Comparison of ENCODE assay signal across 8 mouse cellular contexts in genomic region chr13:103779922-103780585, GRCm38 (mm10). TPM values are rescaled to one million over a fixed set of nuclear protein-coding genes. Genes with fewer than 3 reads are reported as not detected.
A peak's percentile ranks its signal among the peaks of the same experiment; 100 is the strongest.
DNase-seq lines count a peak whose midpoint lies in the region; ATAC-seq lines count a peak whose summit lies in the region.

No protein-coding gene starts in this region.

- no peaks in the 10 kb centered on the region for H3K27me3 ChIP-seq in hindbrain, embryonic 10.5 days (ENCODE audit: insufficient read depth, poor library complexity, severe bottlenecking)
- 0 out of 2 replicates have a peak, but pooled peaks cover 3% of the 10 kb centered on the region for H3K27me3 ChIP-seq in limb, embryonic 12.5 days

- 36% methylated on average over 11 of the region's 11 CpGs for WGBS in hindbrain, embryonic 10.5 days
- WGBS in limb, embryonic 12.5 days = 33% methylated on average over 11 of the region's 11 CpGs

- H3K4me2 ChIP-seq in limb, embryonic 12.5 days = peak overlapping the region; percentile 19; the same call in 1 of the 2 replicates

- H3K9ac ChIP-seq in limb, embryonic 12.5 days (replicated peaks) = no peak overlapping the region

- H3K4me3 ChIP-seq in hindbrain, embryonic 10.5 days = no peak overlapping the region
- H3K4me3 ChIP-seq in limb, embryonic 12.5 days (replicated peaks) = no peak overlapping the region

- no peak overlapping the region for H3K27ac ChIP-seq in hindbrain, embryonic 10.5 days
- no peak overlapping the region for H3K27ac ChIP-seq in limb, embryonic 12.5 days

- ATAC-seq in limb, embryonic 12.5 days (ENCODE audit: insufficient number of reproducible peaks, insufficient read depth, low FRiP score, low TSS enrichment, low read depth) = 0 out of 2 replicates have a peak, but pooled peaks have one; percentile 28

- H3K9me3 ChIP-seq in hindbrain, embryonic 10.5 days = no peaks in the 10 kb centered on the region
- H3K9me3 ChIP-seq in limb, embryonic 12.5 days = no peaks in the 10 kb centered on the region

- H3K36me3 ChIP-seq in hindbrain, embryonic 10.5 days = no peaks in the 10 kb centered on the region
- no peaks in the 10 kb centered on the region for H3K36me3 ChIP-seq in limb, embryonic 12.5 days

- DNase-seq in kidney, adult 9 months = peak; percentile 24
- no peak for DNase-seq in kidney, adult 11 months
- peak; percentile 61 for DNase-seq in ES-CJ7 (ENCODE audit: low read depth, low spot score)
- DNase-seq in cerebellum, postnatal 14 days = peak; percentile 58 to 77
- peak; percentile 44 for DNase-seq in hindbrain, embryonic 10.5 days (ENCODE audit: low spot score)
- DNase-seq in naive thymus-derived CD4-positive, alpha-beta T cell, adult 2 months (ENCODE audit: low read depth) = peak; percentile 83
- no peak for DNase-seq in urinary bladder, adult 18-20 months (ENCODE audit: low spot score in 2 of 2)

- H3K4me1 ChIP-seq in hindbrain, embryonic 10.5 days (replicated peaks) = 0 out of 2 replicates have a peak, but pooled peaks cover 2% of the 10 kb centered on the region
- peaks cover under 1% of the 10 kb centered on the region; the same call in 1 of the 2 replicates for H3K4me1 ChIP-seq in limb, embryonic 12.5 days (replicated peaks)

RNA-seq across cellular contexts. Expression of gene Srek1, which starts 5.6 kb away (rescaled TPM):
- polyA plus RNA-seq in hindbrain, embryonic 10.5 days (2016; fragmentation: Nextera tagmentation; extraction: Ambion mirVana) = 66.0 and 87.0 TPM in 2 replicates
- 103 and 121 TPM in 2 replicates for polyA plus RNA-seq in limb, embryonic 12.5 days (2016; fragmentation: Nextera tagmentation; extraction: Ambion mirVana)

Comparison
In these comparisons a context has a peak if more than half of its experiments do, and no peak if none do; other contexts are left out.
1. DNase-seq: peak in kidney, adult 9 months (single experiment), ES-CJ7 (single experiment), cerebellum, postnatal 14 days (2 of 2), hindbrain, embryonic 10.5 days (single experiment) and naive thymus-derived CD4-positive, alpha-beta T cell, adult 2 months (single experiment); none in kidney, adult 11 months (single experiment) and urinary bladder, adult 18-20 months (0 of 2).